Mouse (Mus musculus): ENCODE measurements around the gene Miga2. TPM values are rescaled to one million over a fixed set of nuclear protein-coding genes. Genes with fewer than 3 reads are reported as not detected.

The Miga2 gene
- polyA plus RNA-seq, 1 experiment: 11.1 TPM

DNA sequence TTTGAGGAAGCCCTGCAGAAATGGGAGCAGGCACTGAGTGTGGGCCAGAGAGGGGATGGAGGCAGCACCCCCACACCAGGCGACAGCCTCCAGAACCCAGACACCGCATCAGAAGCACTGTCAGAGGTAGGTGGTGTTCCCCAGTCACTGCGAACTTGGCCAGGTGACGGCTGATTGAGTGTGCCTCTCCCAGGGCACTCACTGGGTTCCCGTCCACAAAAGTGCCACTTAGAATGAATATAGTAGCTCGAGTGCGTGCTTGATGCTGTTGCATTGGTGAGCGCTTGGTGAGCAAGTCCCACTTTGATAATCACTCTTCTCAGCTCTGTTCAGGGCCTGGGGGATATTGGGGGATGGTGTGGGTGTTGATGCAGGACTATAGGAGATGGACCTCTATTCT is 7.5 kb downstream of the Miga2 start:
- 98% methylated on average over 8 of the region's 8 CpGs for WGBS
- no peaks in the 10 kb centered on the region for H3K27me3 ChIP-seq (ENCODE audit: control insufficient read depth, insufficient read depth, low read length)

DNA sequence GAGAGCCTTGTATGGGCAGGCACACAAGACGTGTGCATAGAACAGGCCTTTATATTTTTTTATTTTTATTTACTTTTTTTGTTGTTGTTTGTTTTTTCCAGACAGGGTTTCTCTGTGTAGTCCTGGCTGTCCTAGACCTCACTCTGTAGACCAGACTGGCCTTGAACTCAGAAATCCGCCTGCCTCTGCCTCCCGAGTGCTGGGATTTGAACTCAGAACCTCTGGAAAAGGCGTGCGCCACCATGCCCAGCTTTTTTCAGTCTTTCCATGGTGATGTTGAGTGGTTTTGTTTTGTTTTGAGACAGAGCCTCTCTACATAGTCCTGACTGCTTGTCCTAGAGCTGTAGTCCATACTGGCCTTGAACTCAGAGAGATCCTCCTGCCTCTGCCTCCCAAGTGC is 8.7 kb downstream of the Miga2 start:
- no peak for DNase-seq (ENCODE audit: low read depth in 1 of 2, low spot score in 2 of 2)
- Histone ChIP-seq H3K36me3 (ENCODE audit: control insufficient read depth, insufficient read depth, low read length) (peaks cover 23% of the 10 kb centered on the region), H3K27ac (ENCODE audit: insufficient read depth, low read length) (no peak overlapping the region)

More for the DNA sequence above, 7.5 kb downstream of the Miga2 start:
- no peak overlapping the region for H3K27ac ChIP-seq (ENCODE audit: insufficient read depth, low read length)
- H3K4me1 ChIP-seq (ENCODE audit: control insufficient read depth, insufficient read depth, insufficient read length): no peaks in the 10 kb centered on the region
- TF ChIP-seq CTCF (IDR thresholded peaks at IDR 0.05; ENCODE audit: extremely low read depth, insufficient read depth, insufficient read length, insufficient replicate concordance) (no peak), POLR2A (IDR thresholded peaks at IDR 0.05; ENCODE audit: low read depth, low read length) (no peak)
- peaks cover 20% of the 10 kb centered on the region for H3K36me3 ChIP-seq (ENCODE audit: control insufficient read depth, insufficient read depth, low read length)
- no peak for DNase-seq (ENCODE audit: low read depth in 1 of 2, low spot score in 2 of 2)
- no peak overlapping the region for H3K4me3 ChIP-seq (ENCODE audit: extremely low read depth, insufficient read depth, insufficient read length)

DNA sequence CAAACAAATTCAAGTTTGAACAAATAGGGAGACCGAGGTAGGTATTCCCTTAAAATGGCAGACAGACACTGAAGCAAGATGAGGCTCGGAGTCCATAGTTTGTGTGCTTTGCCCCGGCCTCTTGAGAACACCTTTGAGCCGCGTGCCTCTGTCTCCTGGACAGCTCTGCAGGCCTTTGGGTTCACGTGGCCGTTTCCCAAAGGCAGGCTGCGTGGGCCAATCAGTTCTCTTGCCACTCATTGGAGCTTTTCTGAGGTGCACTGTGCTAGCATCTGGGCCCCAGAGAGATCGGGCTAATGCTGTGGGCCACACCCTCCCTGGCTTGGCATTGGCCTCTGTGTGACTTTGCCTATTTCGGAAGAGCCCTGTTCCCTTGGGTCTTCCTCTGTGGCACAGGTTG is 11.9 kb downstream of the Miga2 start:
- DNase-seq (ENCODE audit: low read depth in 1 of 2, low spot score in 2 of 2): no peak
- no peak for TF ChIP-seq CTCF (IDR thresholded peaks at IDR 0.05; ENCODE audit: extremely low read depth, insufficient read depth, insufficient read length, insufficient replicate concordance)
- TF ChIP-seq POLR2A (IDR thresholded peaks at IDR 0.05; ENCODE audit: low read depth, low read length): no peak
- H3K36me3 ChIP-seq (ENCODE audit: control insufficient read depth, insufficient read depth, low read length): peaks cover 14% of the 10 kb centered on the region
- no peaks in the 10 kb centered on the region for H3K27me3 ChIP-seq (ENCODE audit: control insufficient read depth, insufficient read depth, low read length)
- no peak overlapping the region for H3K4me3 ChIP-seq (ENCODE audit: extremely low read depth, insufficient read depth, insufficient read length)
- H3K4me1 ChIP-seq (ENCODE audit: control insufficient read depth, insufficient read depth, insufficient read length): no peaks in the 10 kb centered on the region
- WGBS: 95% methylated on average over 10 of the region's 10 CpGs
- H3K27ac ChIP-seq (ENCODE audit: insufficient read depth, low read length): no peak overlapping the region

More for the DNA sequence above, 8.7 kb downstream of the Miga2 start:
- WGBS: 95% methylated on average over 5 of the region's 5 CpGs
- Histone ChIP-seq H3K4me1 (ENCODE audit: control insufficient read depth, insufficient read depth, insufficient read length) (no peaks in the 10 kb centered on the region), H3K27me3 (ENCODE audit: control insufficient read depth, insufficient read depth, low read length) (no peaks in the 10 kb centered on the region), H3K4me3 (ENCODE audit: extremely low read depth, insufficient read depth, insufficient read length) (no peak overlapping the region)
- TF ChIP-seq POLR2A (IDR thresholded peaks at IDR 0.05; ENCODE audit: low read depth, low read length): no peak
- TF ChIP-seq CTCF (IDR thresholded peaks at IDR 0.05; ENCODE audit: extremely low read depth, insufficient read depth, insufficient read length, insufficient replicate concordance): no peak

DNA sequence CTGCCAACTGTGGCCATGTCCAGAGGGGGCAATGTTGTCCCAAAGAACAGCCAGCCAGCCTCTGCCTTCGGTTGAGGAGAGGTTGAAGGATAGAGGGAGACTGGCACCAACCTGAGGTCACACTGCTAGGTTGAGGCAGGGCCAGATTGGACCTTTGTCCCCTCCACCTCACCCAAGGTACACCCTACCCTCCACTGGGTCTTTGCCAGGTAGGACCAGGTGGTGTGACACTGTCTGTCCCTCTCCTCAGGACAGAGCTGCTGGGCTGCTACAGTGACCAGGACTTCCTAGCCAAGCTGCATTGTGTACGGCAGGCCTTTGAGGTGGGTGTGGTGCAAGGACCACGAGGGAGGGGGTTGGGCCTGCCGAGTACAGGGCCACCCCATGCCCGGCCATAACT is 13.7 kb downstream of the Miga2 start:
- H3K27me3 ChIP-seq (ENCODE audit: control insufficient read depth, insufficient read depth, low read length): no peaks in the 10 kb centered on the region
- H3K4me1 ChIP-seq (ENCODE audit: control insufficient read depth, insufficient read depth, insufficient read length): no peaks in the 10 kb centered on the region
- 87% methylated on average over 5 of the region's 5 CpGs for WGBS
- no peak overlapping the region for H3K27ac ChIP-seq (ENCODE audit: insufficient read depth, low read length)
- H3K36me3 ChIP-seq (ENCODE audit: control insufficient read depth, insufficient read depth, low read length): peaks cover 18% of the 10 kb centered on the region
- no peak overlapping the region for H3K4me3 ChIP-seq (ENCODE audit: extremely low read depth, insufficient read depth, insufficient read length)
- DNase-seq (ENCODE audit: low read depth in 1 of 2, low spot score in 2 of 2): no peak
- TF ChIP-seq POLR2A (IDR thresholded peaks at IDR 0.05; ENCODE audit: low read depth, low read length) (no peak), CTCF (IDR thresholded peaks at IDR 0.05; ENCODE audit: extremely low read depth, insufficient read depth, insufficient read length, insufficient replicate concordance) (no peak)

DNA sequence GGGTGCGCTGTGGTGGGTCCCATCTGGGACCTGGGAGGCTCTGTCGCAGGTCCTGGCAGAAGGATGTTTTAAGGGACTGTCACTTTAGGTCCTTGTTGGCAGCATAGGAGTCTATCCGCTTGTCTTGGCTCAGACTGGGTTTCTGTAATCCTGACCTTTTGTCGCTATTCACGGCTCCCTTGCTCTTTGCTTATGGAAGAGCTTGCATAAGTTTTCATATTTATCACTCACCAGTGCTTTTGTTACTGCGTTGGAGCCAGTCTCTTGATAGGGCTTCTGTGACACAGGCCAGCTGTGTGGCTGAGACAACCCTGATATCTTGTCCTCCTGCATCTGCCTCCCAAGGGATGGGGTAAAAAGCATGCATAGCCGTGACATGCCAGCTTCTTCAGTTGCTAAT is 15.3 kb downstream of the Miga2 start:
- 87% methylated on average over 7 of the region's 7 CpGs for WGBS
- H3K4me1 ChIP-seq (ENCODE audit: control insufficient read depth, insufficient read depth, insufficient read length): no peaks in the 10 kb centered on the region
- H3K36me3 ChIP-seq (ENCODE audit: control insufficient read depth, insufficient read depth, low read length): peaks cover 15% of the 10 kb centered on the region
- no peak overlapping the region for H3K27ac ChIP-seq (ENCODE audit: insufficient read depth, low read length)
- no peak for TF ChIP-seq CTCF (IDR thresholded peaks at IDR 0.05; ENCODE audit: extremely low read depth, insufficient read depth, insufficient read length, insufficient replicate concordance)
- no peak for TF ChIP-seq POLR2A (IDR thresholded peaks at IDR 0.05; ENCODE audit: low read depth, low read length)
- no peak for DNase-seq (ENCODE audit: low read depth in 1 of 2, low spot score in 2 of 2)
- H3K4me3 ChIP-seq (ENCODE audit: extremely low read depth, insufficient read depth, insufficient read length): no peak overlapping the region
- H3K27me3 ChIP-seq (ENCODE audit: control insufficient read depth, insufficient read depth, low read length): no peaks in the 10 kb centered on the region

DNA sequence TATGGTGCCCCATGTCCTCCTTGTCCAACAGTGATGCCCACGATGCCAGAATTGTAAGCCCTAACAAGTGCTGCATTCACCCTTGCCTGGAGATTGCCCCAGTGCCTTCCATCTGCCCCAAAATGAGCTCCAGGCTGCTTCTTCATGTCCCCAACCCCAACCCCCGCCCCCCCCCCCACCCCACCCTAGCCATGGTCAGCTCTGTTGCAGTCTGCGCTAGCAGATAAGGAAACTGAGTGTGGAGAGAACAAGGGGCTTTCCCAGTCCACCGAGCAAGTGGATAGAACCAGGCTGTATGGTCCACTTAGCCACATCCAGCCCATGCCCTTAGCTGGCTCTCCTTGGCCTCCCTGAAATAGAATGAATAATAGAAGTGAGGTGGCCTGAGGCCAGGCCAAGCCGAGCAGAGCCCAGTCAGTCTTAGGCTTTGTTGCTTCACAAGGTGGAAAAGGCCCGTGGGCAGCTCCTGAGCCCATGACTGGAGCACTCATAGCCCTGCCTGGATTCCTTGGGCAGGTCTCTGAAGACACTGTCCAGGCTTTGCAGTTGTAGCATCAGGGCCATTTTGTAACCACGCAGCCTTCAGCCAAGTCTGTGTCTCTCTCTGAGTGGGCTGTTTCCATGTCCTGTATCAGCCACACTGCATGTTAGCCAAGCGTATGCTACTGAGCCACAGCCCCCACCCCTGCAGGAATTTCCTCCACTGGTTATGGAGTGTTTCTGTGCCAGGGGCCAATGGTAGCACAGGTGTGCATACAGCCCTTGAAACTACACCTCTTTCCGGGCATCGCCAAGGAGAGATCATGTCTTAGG is 16.7 kb downstream of the Miga2 start:
- DNase-seq (ENCODE audit: low read depth in 1 of 2, low spot score in 2 of 2): no peak
- H3K27ac ChIP-seq (ENCODE audit: insufficient read depth, low read length): no peak overlapping the region
- TF ChIP-seq POLR2A (IDR thresholded peaks at IDR 0.05; ENCODE audit: low read depth, low read length): no peak
- no peak for TF ChIP-seq CTCF (IDR thresholded peaks at IDR 0.05; ENCODE audit: extremely low read depth, insufficient read depth, insufficient read length, insufficient replicate concordance)
- no peak overlapping the region for H3K4me3 ChIP-seq (ENCODE audit: extremely low read depth, insufficient read depth, insufficient read length)
- H3K27me3 ChIP-seq (ENCODE audit: control insufficient read depth, insufficient read depth, low read length): no peaks in the 10 kb centered on the region
- WGBS: 86% methylated on average over 10 of the region's 10 CpGs
- H3K4me1 ChIP-seq (ENCODE audit: control insufficient read depth, insufficient read depth, insufficient read length): no peaks in the 10 kb centered on the region
- H3K36me3 ChIP-seq (ENCODE audit: control insufficient read depth, insufficient read depth, low read length): peaks cover 14% of the 10 kb centered on the region

DNA sequence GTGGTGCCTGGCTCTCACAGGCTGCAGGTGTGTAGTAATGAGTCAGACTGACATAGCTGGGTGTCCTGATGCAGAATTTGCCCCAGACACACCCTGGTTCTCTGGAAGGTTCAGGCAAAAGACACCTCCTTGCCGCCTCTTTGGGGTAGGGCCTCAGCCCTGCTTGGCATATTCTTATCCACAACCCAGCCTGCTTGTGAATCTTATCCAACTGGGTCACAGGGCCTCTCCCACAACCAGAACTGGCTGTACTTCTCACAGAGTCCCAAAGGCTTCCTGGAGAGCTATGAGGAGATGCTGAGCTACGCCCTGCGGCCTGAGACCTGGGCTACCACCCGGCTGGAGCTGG is 17.3 kb downstream of the Miga2 start:
- DNase-seq (ENCODE audit: low read depth in 1 of 2, low spot score in 2 of 2): no peak
- Histone ChIP-seq H3K36me3 (ENCODE audit: control insufficient read depth, insufficient read depth, low read length) (peaks cover 12% of the 10 kb centered on the region), H3K4me3 (ENCODE audit: extremely low read depth, insufficient read depth, insufficient read length) (no peak overlapping the region), H3K27ac (ENCODE audit: insufficient read depth, low read length) (no peak overlapping the region), H3K4me1 (ENCODE audit: control insufficient read depth, insufficient read depth, insufficient read length) (no peaks in the 10 kb centered on the region), H3K27me3 (ENCODE audit: control insufficient read depth, insufficient read depth, low read length) (no peaks in the 10 kb centered on the region)
- no peak for TF ChIP-seq CTCF (IDR thresholded peaks at IDR 0.05; ENCODE audit: extremely low read depth, insufficient read depth, insufficient read length, insufficient replicate concordance)
- no peak for TF ChIP-seq POLR2A (IDR thresholded peaks at IDR 0.05; ENCODE audit: low read depth, low read length)
- WGBS: 83% methylated on average over 4 of the region's 4 CpGs

Measured in spleen, adult 2 months (tissue).